Mouse (Mus musculus): ENCODE data around the gene Gm37240. TPM values are rescaled to one million over a fixed set of nuclear protein-coding genes. Genes with fewer than 3 reads are reported as not detected.
"Not testable (repeated sequence)": the region's sequence is repeated elsewhere in the genome, so short reads cannot be mapped to it uniquely, and the experiment has no call there.

The Gm37240 gene
- polyA plus RNA-seq, 1 experiment from 2014 or later, result 1.1 TPM

DNA sequence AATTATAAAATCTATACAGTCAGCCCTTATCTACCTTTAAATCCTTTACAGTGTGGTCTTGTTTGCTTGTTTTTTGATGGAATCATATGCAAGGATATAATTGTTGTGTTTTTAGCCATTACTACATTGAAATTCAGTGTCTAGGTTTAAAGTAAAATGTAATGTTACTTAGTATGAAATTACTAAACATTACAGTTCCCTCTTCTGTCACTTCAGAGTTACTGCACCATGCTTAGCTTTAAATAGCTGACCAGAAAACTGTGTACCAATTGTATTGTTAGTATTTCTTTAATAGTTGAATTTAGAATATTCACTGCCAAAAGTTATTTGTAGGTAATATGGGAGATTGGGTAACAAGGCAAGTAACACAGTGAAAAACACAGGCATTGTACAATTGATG, 1017.2 kb downstream of the Gm37240 start:
- H3K4me2 ChIP-seq (ENCODE audit: low read length), result no peak overlapping the region
- DNase-seq (ENCODE audit: low spot score) (no peak), ATAC-seq (no peak)
- no peak overlapping the region for H3K9ac ChIP-seq (ENCODE audit: low read length)
- no peak overlapping the region for H3K27ac ChIP-seq (ENCODE audit: low read depth, low read length)
- H3K9me3 ChIP-seq (replicated peaks; ENCODE audit: control insufficient read depth, low read length), result no peaks in the 10 kb centered on the region
- H3K36me3 ChIP-seq (ENCODE audit: control insufficient read depth, insufficient read depth, low read length), result no peaks in the 10 kb centered on the region
- peaks cover 5% of the 10 kb centered on the region; the same call in 1 of the 2 replicates for H3K4me1 ChIP-seq (ENCODE audit: control insufficient read depth, insufficient read depth, low read length)
- H3K27me3 ChIP-seq (replicated peaks; ENCODE audit: control insufficient read depth, insufficient read depth, low read length), result no peaks in the 10 kb centered on the region
- no peak overlapping the region for H3K4me3 ChIP-seq (ENCODE audit: low read depth, low read length)

DNA sequence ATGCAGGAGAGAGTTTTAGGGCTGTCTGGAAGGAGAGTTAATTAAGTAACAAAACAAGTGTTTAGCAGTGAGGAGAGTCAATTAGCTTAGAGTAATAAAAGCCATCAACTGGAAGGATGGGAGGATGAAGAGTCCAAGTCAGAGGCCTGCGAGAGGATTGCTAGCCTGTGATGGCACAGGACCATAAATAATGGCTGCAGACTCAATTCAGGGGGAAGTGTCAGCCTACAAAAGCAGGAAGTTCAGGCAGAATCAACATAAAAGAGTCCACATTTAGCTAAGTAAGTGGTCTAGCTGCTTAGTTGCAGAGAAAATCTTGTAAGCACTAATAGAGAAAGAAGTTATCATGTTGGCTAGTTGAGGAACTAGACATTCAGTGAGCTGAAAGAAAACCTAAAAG, 1019.3 kb downstream of the Gm37240 start:
- Histone ChIP-seq H3K27me3 (replicated peaks; ENCODE audit: control insufficient read depth, insufficient read depth, low read length) (no peaks in the 10 kb centered on the region), H3K9ac (ENCODE audit: low read length) (no peak overlapping the region), H3K4me1 (ENCODE audit: control insufficient read depth, insufficient read depth, low read length) (peaks cover 5% of the 10 kb centered on the region; the same call in 1 of the 2 replicates), H3K4me2 (ENCODE audit: low read length) (no peak overlapping the region), H3K27ac (ENCODE audit: low read depth, low read length) (no peak overlapping the region), H3K36me3 (ENCODE audit: control insufficient read depth, insufficient read depth, low read length) (no peaks in the 10 kb centered on the region), H3K4me3 (ENCODE audit: low read depth, low read length) (no peak overlapping the region), H3K9me3 (replicated peaks; ENCODE audit: control insufficient read depth, low read length) (no peaks in the 10 kb centered on the region)
- ATAC-seq (no peak), DNase-seq (ENCODE audit: low spot score) (no peak)
- WGBS, result 9% methylated on average over 1 of the region's 1 CpGs

DNA sequence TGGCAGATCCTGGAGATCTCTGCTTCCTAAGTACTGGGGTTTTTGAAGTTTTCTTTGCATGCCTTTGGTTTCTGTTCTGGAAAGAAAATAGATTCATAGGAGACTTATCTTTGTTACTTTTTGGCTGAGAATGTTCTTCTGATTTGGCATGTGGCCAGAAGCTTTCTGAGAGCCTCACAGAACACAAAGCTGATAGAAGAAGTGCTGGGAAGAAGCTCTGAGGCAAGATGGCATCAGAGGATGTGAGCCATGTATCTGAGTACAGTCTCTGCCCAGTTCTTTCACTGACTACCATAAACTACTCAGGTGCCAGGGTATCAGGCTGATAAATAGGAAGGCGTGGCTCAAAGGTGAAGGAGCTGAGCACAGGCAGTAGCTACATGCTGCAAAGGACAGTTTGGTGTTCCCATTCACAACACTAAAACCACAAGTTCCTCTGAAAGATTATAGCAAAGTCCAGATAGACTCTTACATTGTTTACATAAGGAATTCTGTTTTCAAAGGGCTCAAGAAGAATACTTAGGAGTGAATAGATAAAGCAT, 1019.8 kb downstream of the Gm37240 start:
- ATAC-seq, result no peak
- 74% methylated on average over 1 of the region's 1 CpGs for WGBS
- Histone ChIP-seq H3K4me2 (ENCODE audit: low read length) (no peak overlapping the region), H3K27me3 (replicated peaks; ENCODE audit: control insufficient read depth, insufficient read depth, low read length) (no peaks in the 10 kb centered on the region), H3K4me1 (ENCODE audit: control insufficient read depth, insufficient read depth, low read length) (peaks cover 5% of the 10 kb centered on the region; the same call in 1 of the 2 replicates), H3K27ac (ENCODE audit: low read depth, low read length) (no peak overlapping the region), H3K9me3 (replicated peaks; ENCODE audit: control insufficient read depth, low read length) (no peaks in the 10 kb centered on the region), H3K36me3 (ENCODE audit: control insufficient read depth, insufficient read depth, low read length) (no peaks in the 10 kb centered on the region), H3K9ac (ENCODE audit: low read length) (no peak overlapping the region), H3K4me3 (ENCODE audit: low read depth, low read length) (no peak overlapping the region)
- peak; percentile 36 for DNase-seq (ENCODE audit: low spot score)

DNA sequence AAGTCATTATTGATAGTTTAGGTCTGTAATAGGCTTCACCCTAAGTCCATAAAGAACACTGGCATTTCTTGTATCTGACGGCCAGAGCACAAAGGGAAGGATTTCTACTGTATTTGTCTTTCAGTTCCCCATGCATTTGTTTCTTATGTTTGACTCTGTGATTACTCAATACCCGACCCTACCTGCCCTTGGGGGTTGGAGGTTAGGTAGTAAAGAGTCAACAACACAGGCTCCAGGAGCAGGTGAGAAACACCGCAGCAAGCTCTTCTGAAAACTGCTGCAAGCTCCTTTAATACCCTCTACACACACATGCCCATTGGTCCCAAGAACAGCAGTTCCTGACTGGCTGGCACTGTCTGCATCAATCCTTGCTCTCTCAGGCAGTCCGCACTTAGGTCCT, 1020.5 kb downstream of the Gm37240 start:
- no peak for DNase-seq (ENCODE audit: low spot score)
- H3K4me2 ChIP-seq (ENCODE audit: low read length), result no peak overlapping the region
- 80% methylated on average over 4 of the region's 4 CpGs for WGBS
- H3K4me3 ChIP-seq (ENCODE audit: low read depth, low read length), result no peak overlapping the region
- H3K4me1 ChIP-seq (ENCODE audit: control insufficient read depth, insufficient read depth, low read length), result peaks cover 5% of the 10 kb centered on the region; the same call in 1 of the 2 replicates
- H3K9me3 ChIP-seq (replicated peaks; ENCODE audit: control insufficient read depth, low read length), result no peaks in the 10 kb centered on the region
- H3K27ac ChIP-seq (ENCODE audit: low read depth, low read length), result no peak overlapping the region
- no peak overlapping the region for H3K9ac ChIP-seq (ENCODE audit: low read length)
- ATAC-seq, result no peak
- no peaks in the 10 kb centered on the region for H3K27me3 ChIP-seq (replicated peaks; ENCODE audit: control insufficient read depth, insufficient read depth, low read length)
- H3K36me3 ChIP-seq (ENCODE audit: control insufficient read depth, insufficient read depth, low read length), result no peaks in the 10 kb centered on the region

DNA sequence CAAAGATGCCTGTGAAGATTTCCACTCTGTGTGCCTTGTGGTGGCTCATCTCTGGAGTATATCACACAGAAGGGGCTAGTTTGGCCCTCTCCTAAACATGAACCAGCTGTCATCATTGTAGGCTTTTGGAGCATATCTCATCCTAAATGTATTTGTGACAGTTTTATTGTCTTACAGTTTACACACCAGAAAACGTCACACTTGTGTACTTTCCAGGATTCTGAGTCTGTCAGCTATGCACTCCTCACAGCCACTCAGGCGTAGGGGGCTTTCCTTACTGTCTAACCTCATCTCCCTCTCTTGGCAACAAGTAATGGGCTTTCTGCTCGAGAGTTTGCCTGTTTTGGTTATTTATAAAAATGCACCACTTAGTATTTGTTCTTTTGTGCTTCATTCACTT, 1021.6 kb downstream of the Gm37240 start:
- no peaks in the 10 kb centered on the region for H3K36me3 ChIP-seq (ENCODE audit: control insufficient read depth, insufficient read depth, low read length)
- no peak overlapping the region for H3K4me3 ChIP-seq (ENCODE audit: low read depth, low read length)
- peaks cover 5% of the 10 kb centered on the region; the same call in 1 of the 2 replicates for H3K4me1 ChIP-seq (ENCODE audit: control insufficient read depth, insufficient read depth, low read length)
- H3K4me2 ChIP-seq (ENCODE audit: low read length), result no peak overlapping the region
- no peak for ATAC-seq
- no peak overlapping the region for H3K27ac ChIP-seq (ENCODE audit: low read depth, low read length)
- no peaks in the 10 kb centered on the region for H3K27me3 ChIP-seq (replicated peaks; ENCODE audit: control insufficient read depth, insufficient read depth, low read length)
- H3K9ac ChIP-seq (ENCODE audit: low read length), result no peak overlapping the region
- DNase-seq (ENCODE audit: low spot score), result no peak
- 67% methylated on average over 3 of the region's 3 CpGs for WGBS
- H3K9me3 ChIP-seq (replicated peaks; ENCODE audit: control insufficient read depth, low read length), result no peaks in the 10 kb centered on the region

DNA sequence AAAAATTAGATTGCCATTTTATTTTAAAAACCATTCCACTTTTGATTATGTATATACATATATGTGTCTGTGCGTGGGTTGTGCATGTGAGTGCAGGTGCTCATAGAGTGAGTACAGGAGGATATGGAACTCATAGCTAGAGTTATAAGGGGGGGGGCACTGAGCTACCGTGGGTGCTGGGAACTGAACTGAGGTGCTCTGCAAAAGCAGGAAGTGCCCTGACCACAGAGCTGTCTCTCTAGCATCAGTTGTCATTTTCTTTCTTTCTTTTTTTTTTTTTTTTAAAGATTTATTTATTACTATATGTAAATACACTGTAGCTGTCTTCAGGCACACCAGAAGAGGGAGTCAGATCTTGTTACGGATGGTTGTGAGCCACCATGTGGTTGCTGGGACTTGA, 1025.5 kb downstream of the Gm37240 start:
- not testable (repeated sequence) for DNase-seq (ENCODE audit: low spot score); H3K4me3 ChIP-seq (ENCODE audit: low read depth, low read length); ATAC-seq; H3K9ac ChIP-seq (ENCODE audit: low read length); H3K36me3 ChIP-seq (ENCODE audit: control insufficient read depth, insufficient read depth, low read length); H3K9me3 ChIP-seq (replicated peaks; ENCODE audit: control insufficient read depth, low read length); H3K4me1 ChIP-seq (ENCODE audit: control insufficient read depth, insufficient read depth, low read length); H3K27me3 ChIP-seq (replicated peaks; ENCODE audit: control insufficient read depth, insufficient read depth, low read length); H3K4me2 ChIP-seq (ENCODE audit: low read length); H3K27ac ChIP-seq (ENCODE audit: low read depth, low read length)
- 97% methylated on average over 3 of the region's 3 CpGs for WGBS

DNA sequence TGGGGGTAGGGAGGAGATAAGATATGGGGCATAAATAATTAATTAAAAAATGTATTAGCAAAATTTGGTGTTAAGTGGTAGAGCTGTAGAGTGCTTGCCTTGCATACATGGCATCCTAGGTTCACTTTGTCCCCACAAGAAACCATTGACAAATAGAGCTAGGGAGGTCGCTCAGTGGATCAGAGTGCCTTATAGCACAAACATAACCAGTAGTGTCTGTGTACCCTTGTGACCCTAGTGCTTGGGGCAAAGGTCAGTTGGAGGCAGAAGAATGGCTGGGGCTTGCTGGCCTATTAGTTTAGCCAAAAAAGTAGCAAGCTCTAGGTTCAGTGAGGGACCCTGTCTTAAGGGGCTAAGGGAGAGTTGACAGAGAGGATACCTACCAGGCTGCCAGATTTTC, 1026.6 kb downstream of the Gm37240 start:
- Histone ChIP-seq H3K27ac (ENCODE audit: low read depth, low read length) (no peak overlapping the region), H3K4me2 (ENCODE audit: low read length) (no peak overlapping the region), H3K4me1 (ENCODE audit: control insufficient read depth, insufficient read depth, low read length) (no peaks in the 10 kb centered on the region), H3K36me3 (ENCODE audit: control insufficient read depth, insufficient read depth, low read length) (no peaks in the 10 kb centered on the region), H3K27me3 (replicated peaks; ENCODE audit: control insufficient read depth, insufficient read depth, low read length) (no peaks in the 10 kb centered on the region), H3K4me3 (ENCODE audit: low read depth, low read length) (no peak overlapping the region), H3K9me3 (replicated peaks; ENCODE audit: control insufficient read depth, low read length) (no peaks in the 10 kb centered on the region), H3K9ac (ENCODE audit: low read length) (no peak overlapping the region)
- WGBS, result 87% methylated on average over 1 of the region's 1 CpGs
- DNase-seq (ENCODE audit: low spot score), result no peak
- no peak for ATAC-seq

DNA sequence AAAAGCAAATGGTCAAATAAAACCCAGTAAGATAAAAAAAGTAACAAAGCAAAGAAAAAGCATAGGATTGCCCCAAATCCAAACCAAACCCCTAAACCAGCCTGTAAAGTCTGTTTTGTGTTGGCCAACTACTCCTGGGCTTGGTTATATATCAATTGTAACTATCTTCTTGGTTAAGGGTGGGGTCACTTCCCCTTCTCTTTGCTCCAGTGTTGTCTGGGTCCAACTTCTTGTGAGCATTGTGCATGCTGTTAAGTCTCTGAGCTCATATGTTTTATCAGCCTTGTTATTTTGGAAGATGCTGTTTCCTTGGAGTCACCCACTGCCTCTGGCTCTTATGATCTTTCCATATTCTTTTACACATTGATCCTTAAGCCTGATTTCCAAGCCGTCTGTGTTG, 1032.9 kb downstream of the Gm37240 start:
- no peaks in the 10 kb centered on the region for H3K9me3 ChIP-seq (replicated peaks; ENCODE audit: control insufficient read depth, low read length)
- ATAC-seq, result no peak
- WGBS, result 85% methylated on average over 1 of the region's 1 CpGs
- no peak overlapping the region for H3K4me3 ChIP-seq (ENCODE audit: low read depth, low read length)
- H3K27ac ChIP-seq (ENCODE audit: low read depth, low read length), result no peak overlapping the region
- H3K9ac ChIP-seq (ENCODE audit: low read length), result no peak overlapping the region
- H3K36me3 ChIP-seq (ENCODE audit: control insufficient read depth, insufficient read depth, low read length), result no peaks in the 10 kb centered on the region
- H3K4me2 ChIP-seq (ENCODE audit: low read length), result no peak overlapping the region
- no peaks in the 10 kb centered on the region for H3K27me3 ChIP-seq (replicated peaks; ENCODE audit: control insufficient read depth, insufficient read depth, low read length)
- no peak for DNase-seq (ENCODE audit: low spot score)
- H3K4me1 ChIP-seq (ENCODE audit: control insufficient read depth, insufficient read depth, low read length), result no peaks in the 10 kb centered on the region

DNA sequence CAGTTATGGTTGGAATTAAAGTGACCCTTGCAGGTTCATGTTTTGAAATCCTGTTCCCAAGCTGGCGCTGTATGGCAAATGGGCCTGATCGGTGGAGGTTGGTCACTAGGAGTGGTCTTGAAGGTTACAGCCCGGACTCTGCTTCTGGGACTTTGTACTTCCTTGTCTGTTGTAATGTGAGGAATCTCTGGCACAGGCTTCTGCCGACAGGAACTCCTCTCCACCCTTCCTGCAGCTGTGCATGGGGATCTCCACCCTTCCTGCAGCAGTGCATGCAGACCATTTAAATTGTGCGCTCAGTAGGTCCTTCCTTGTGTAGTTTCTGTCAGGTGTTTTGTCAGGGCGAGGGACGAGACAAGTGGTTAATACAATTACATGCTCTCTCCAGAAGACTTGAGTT, 1034.4 kb downstream of the Gm37240 start:
- Histone ChIP-seq H3K4me3 (ENCODE audit: low read depth, low read length) (no peak overlapping the region), H3K4me2 (ENCODE audit: low read length) (no peak overlapping the region), H3K36me3 (ENCODE audit: control insufficient read depth, insufficient read depth, low read length) (no peaks in the 10 kb centered on the region), H3K9me3 (replicated peaks; ENCODE audit: control insufficient read depth, low read length) (no peaks in the 10 kb centered on the region), H3K27me3 (replicated peaks; ENCODE audit: control insufficient read depth, insufficient read depth, low read length) (no peaks in the 10 kb centered on the region), H3K9ac (ENCODE audit: low read length) (no peak overlapping the region), H3K4me1 (ENCODE audit: control insufficient read depth, insufficient read depth, low read length) (no peaks in the 10 kb centered on the region), H3K27ac (ENCODE audit: low read depth, low read length) (no peak overlapping the region)
- WGBS, result 89% methylated on average over 7 of the region's 7 CpGs
- no peak for ATAC-seq
- DNase-seq (ENCODE audit: low spot score), result no peak
